Mouse (Mus musculus) CH12.LX (cell line): ENCODE results near the gene Slc2a4. TPM values are rescaled to one million over a fixed set of nuclear protein-coding genes. Genes with fewer than 3 reads are reported as not detected.

Source experiments
- DNase-seq: peaks from one replicate; pipeline ENCODE4 v3.0.0-alpha.2; 2013; ENCODE audit errors: extremely low read depth
- H3K27ac ChIP-seq: 2 replicates; pipeline ENCODE4 v1.5.1; 2012; ENCODE audit warnings: low read depth, mild to moderate bottlenecking, control low read depth, moderate library complexity; ENCODE audit not compliant: insufficient read depth
- H3K27me3 ChIP-seq: replicated peaks from 2 replicates; pipeline ENCODE3; 2012; ENCODE audit warnings: inconsistent platforms
- H3K36me3 ChIP-seq, 2 experiments: replicated peaks in 1 of 2; 2 replicates each; pipeline versions ENCODE3 to v1.6.1; 2012; ENCODE audit warnings: inconsistent platforms in 1 of 2, low read length in 1 of 2, mild to moderate bottlenecking in 1 of 2, mixed read lengths in 1 of 2, moderate library complexity in 1 of 2; ENCODE audit not compliant: control insufficient read depth in 1 of 2, insufficient read depth in 1 of 2
- H3K4me1 ChIP-seq, 2 experiments: 2 replicates each; pipeline ENCODE4 v1.6.1; 2012; ENCODE audit warnings: inconsistent platforms in 1 of 2, moderate library complexity in 1 of 2; ENCODE audit not compliant: insufficient read depth in 2 of 2, control insufficient read depth in 1 of 2
- H3K4me2 ChIP-seq: 2 replicates; pipeline ENCODE4 v1.6.1; 2012; ENCODE audit warnings: low read depth, mild to moderate bottlenecking, control low read depth; ENCODE audit not compliant: poor library complexity, insufficient read depth, severe bottlenecking
- H3K4me3 ChIP-seq, 3 experiments: fragments of 150-350 bp in 1 of 3; sonication (generic) in 1 of 3; replicated peaks in 1 of 3; 2 replicates each; pipeline versions ENCODE3 to v1.5.1; 2011 to 2012; ENCODE audit warnings: low read depth in 2 of 3, low read length in 2 of 3, mild to moderate bottlenecking in 2 of 3, moderate library complexity in 2 of 3, control low read depth in 1 of 3, improper control_type of control experiment in 1 of 3, inconsistent platforms in 1 of 3, mixed read lengths in 1 of 3; ENCODE audit not compliant: poor library complexity in 1 of 3
- H3K79me2 ChIP-seq: replicated peaks from 2 replicates; pipeline ENCODE4 v1.6.1; 2012; ENCODE audit warnings: mild to moderate bottlenecking, moderate library complexity; ENCODE audit not compliant: control insufficient read depth, poor library complexity, insufficient read depth, severe bottlenecking; ENCODE audit errors: extremely low read depth
- H3K9ac ChIP-seq: 2 replicates; pipeline ENCODE4 v1.6.1; 2012; ENCODE audit warnings: low read depth, mild to moderate bottlenecking, control low read depth, moderate library complexity; ENCODE audit not compliant: insufficient read depth
- H3K9me3 ChIP-seq: replicated peaks from 2 replicates; pipeline ENCODE3; 2012; ENCODE audit warnings: low read length, inconsistent platforms, mixed read lengths
- BHLHE40 ChIP-seq: IDR thresholded peaks from 2 replicates; pipeline ENCODE4 v1.6.1; 2011; ENCODE audit warnings: mild to moderate bottlenecking, low read depth, low read length, improper control_type of control experiment
- CHD1 ChIP-seq: IDR thresholded peaks from 2 replicates; pipeline ENCODE4 v1.6.1; 2012; ENCODE audit warnings: low read depth, low read length, improper control_type of control experiment, inconsistent platforms
- CHD2 ChIP-seq: IDR thresholded peaks from 2 replicates; pipeline ENCODE4 v1.6.1; 2011; ENCODE audit warnings: low read length, improper control_type of control experiment
- ELF1 ChIP-seq: IDR thresholded peaks from 2 replicates; pipeline ENCODE4 v1.6.1; 2014; ENCODE audit warnings: low read depth, mild to moderate bottlenecking, inconsistent platforms, low read length, improper control_type of control experiment
- EP300 ChIP-seq: IDR thresholded peaks from 2 replicates; pipeline ENCODE4 v1.6.1; 2011; ENCODE audit warnings: low read length, improper control_type of control experiment
- GABPA ChIP-seq: IDR thresholded peaks from 2 replicates; pipeline ENCODE4 v1.6.1; 2012; ENCODE audit warnings: low read depth, low read length, improper control_type of control experiment, inconsistent platforms; ENCODE audit not compliant: insufficient replicate concordance
- IRF4 ChIP-seq: IDR thresholded peaks from 2 replicates; pipeline ENCODE4 v1.6.1; 2014; ENCODE audit warnings: low read depth, mild to moderate bottlenecking, inconsistent platforms, low read length, improper control_type of control experiment
- JUN ChIP-seq: IDR thresholded peaks from 2 replicates; pipeline ENCODE4 v1.6.1; 2011; ENCODE audit warnings: low read depth, mild to moderate bottlenecking, low read length, improper control_type of control experiment, moderate library complexity; ENCODE audit not compliant: insufficient read depth
- JUND ChIP-seq: conservative IDR thresholded peaks from 2 replicates; pipeline ENCODE4 v1.6.1; 2011; ENCODE audit warnings: low read depth, low read length, improper control_type of control experiment
- MAFK ChIP-seq: IDR thresholded peaks from 2 replicates; pipeline ENCODE4 v1.6.1; 2011; ENCODE audit warnings: low read length, improper control_type of control experiment; ENCODE audit not compliant: insufficient replicate concordance
- MAX ChIP-seq: IDR thresholded peaks from 2 replicates; pipeline ENCODE4 v1.6.1; 2011; ENCODE audit warnings: low read length, improper control_type of control experiment
- MAZ ChIP-seq: IDR thresholded peaks from 2 replicates; pipeline ENCODE4 v1.6.1; 2012; ENCODE audit warnings: low read depth, mild to moderate bottlenecking, inconsistent platforms, low read length, improper control_type of control experiment, moderate library complexity
- MEF2A ChIP-seq: IDR thresholded peaks from 2 replicates; pipeline ENCODE4 v1.6.1; 2014; ENCODE audit warnings: low read depth, mild to moderate bottlenecking, inconsistent platforms, low read length, improper control_type of control experiment, borderline replicate concordance
- MYC ChIP-seq: IDR thresholded peaks from 2 replicates; pipeline ENCODE4 v1.6.1; 2011; ENCODE audit warnings: low read depth, mild to moderate bottlenecking, improper control_type of control experiment, low read length
- NELFE ChIP-seq: IDR thresholded peaks from 2 replicates; pipeline ENCODE4 v1.6.1; 2011; ENCODE audit warnings: low read depth, low read length, improper control_type of control experiment
- NRF1 ChIP-seq: IDR thresholded peaks from 2 replicates; pipeline ENCODE4 v1.6.1; 2014; ENCODE audit warnings: low read depth, mild to moderate bottlenecking, inconsistent platforms, low read length, improper control_type of control experiment, moderate library complexity
- PAX5 ChIP-seq: IDR thresholded peaks from 2 replicates; pipeline ENCODE4 v1.6.1; 2012; ENCODE audit warnings: low read length, inconsistent platforms, mixed read lengths
- POLR2A ChIP-seq: IDR thresholded peaks from 2 replicates; pipeline ENCODE4 v1.6.1; 2011; ENCODE audit warnings: low read depth, mild to moderate bottlenecking, improper control_type of control experiment, low read length
- RAD21 ChIP-seq: IDR thresholded peaks from 2 replicates; pipeline ENCODE4 v1.6.1; 2011; ENCODE audit warnings: low read depth, mild to moderate bottlenecking, low read length, improper control_type of control experiment, moderate library complexity
- RCOR1 ChIP-seq: conservative IDR thresholded peaks from 2 replicates; pipeline ENCODE4 v1.6.1; 2012; ENCODE audit warnings: low read depth, mild to moderate bottlenecking, inconsistent platforms, low read length, improper control_type of control experiment
- SMC3 ChIP-seq: IDR thresholded peaks from 2 replicates; pipeline ENCODE4 v1.6.1; 2011; ENCODE audit warnings: low read depth, low read length, improper control_type of control experiment
- TBP ChIP-seq: conservative IDR thresholded peaks from 2 replicates; pipeline ENCODE4 v1.6.1; 2011; ENCODE audit warnings: low read depth, low read length, improper control_type of control experiment
- TCF12 ChIP-seq: IDR thresholded peaks from 2 replicates; pipeline ENCODE4 v1.6.1; 2014; ENCODE audit warnings: low read depth, mild to moderate bottlenecking, inconsistent platforms, low read length, improper control_type of control experiment
- UBTF ChIP-seq: IDR thresholded peaks from 2 replicates; pipeline ENCODE4 v1.6.1; 2012; ENCODE audit warnings: low read depth, mild to moderate bottlenecking, inconsistent platforms, low read length, improper control_type of control experiment, moderate library complexity
- USF1 ChIP-seq: IDR thresholded peaks from 2 replicates; pipeline ENCODE4 v1.6.1; 2014; ENCODE audit warnings: low read depth, mild to moderate bottlenecking, inconsistent platforms, low read length, improper control_type of control experiment
- ZKSCAN1 ChIP-seq: IDR thresholded peaks from 2 replicates; pipeline ENCODE4 v1.6.1; 2012; ENCODE audit warnings: low read depth, inconsistent platforms, low read length, improper control_type of control experiment, borderline replicate concordance
- ZNF384 ChIP-seq: IDR thresholded peaks from 2 replicates; pipeline ENCODE4 v1.6.1; 2012; ENCODE audit warnings: low read depth, low read length, improper control_type of control experiment, inconsistent platforms
- dilution Hi-C: fragments of 300-500 bp; cut with MboI; formaldehyde crosslinking; loops from 2 replicates; pipeline ENCODE4 v1.14.3; 2020; ENCODE audit warnings: low sequenced_read_pairs; ENCODE audit not compliant: extremely low pct_unique_long_range_greater_than_20kb, extremely low pct_ligation_motif_present
- in situ Hi-C: fragments of 300-500 bp; cut with MboI; formaldehyde crosslinking; loops from 3 replicates; pipeline ENCODE4 v1.14.3; 2019; ENCODE audit warnings: low sequenced_read_pairs, low pct_ligation_motif_present, low pct_unique_long_range_greater_than_20kb, mixed read lengths
- polyA plus RNA-seq: library from polyadenylated mRNA; unstranded; fragments of >175 nt; gene quantifications from 2 replicates; pipeline ENCODE4 v1.2.1, GENCODE M21; 2012; ENCODE audit warnings: low read depth; ENCODE audit not compliant: insufficient read length
- total RNA-seq, 2 experiments: library from RNA; depleted of rRNA; stranded (reverse); fragments of 300-350 nt in 1 of 2; fragments of >200 nt in 1 of 2; gene quantifications; 2 replicates each; pipeline ENCODE4 v1.2.3; 2012 to 2014

Gene Slc2a4
- total and polyA plus RNA-seq, 3 experiments = 2.3 to 3.8 (median 2.6) TPM

GRCm38 (mm10) chr11:69929712-69930111 lies 18.3 kb downstream of the Slc2a4 start:
- no peak for DNase-seq
- no peak overlapping the region for H3K27ac ChIP-seq
- no peaks in the 10 kb centered on the region for H3K9me3 ChIP-seq
- dilution Hi-C loops = no loop called here
- in situ Hi-C loops = no loop called here
- peaks cover 6 to 38% of the 10 kb centered on the region in 2 experiments; a peak in 3 of 4 replicates for H3K4me1 ChIP-seq
- H3K79me2 ChIP-seq = no peaks in the 10 kb centered on the region
- no peak overlapping the region for H3K9ac ChIP-seq
- no peak overlapping the region for H3K4me3 ChIP-seq
- no peaks in the 10 kb centered on the region for H3K36me3 ChIP-seq
- peak; percentile 42; the same call in 1 of the 2 replicates for TF ChIP-seq BHLHE40
- TF ChIP-seq NRF1 = 0 out of 2 replicates have a peak, but pooled peaks have one; percentile 9
- peak; percentile 71 for TF ChIP-seq ZNF384
- no peak for TF ChIP-seq RAD21
- TF ChIP-seq UBTF = no peak
- TF ChIP-seq TCF12 = no peak
- no peak for TF ChIP-seq CHD1
- no peak for TF ChIP-seq NELFE
- TF ChIP-seq MAZ = no peak
- no peak for TF ChIP-seq MYC
- no peak for TF ChIP-seq PAX5
- TF ChIP-seq IRF4 = no peak
- TF ChIP-seq USF1 = no peak
- TF ChIP-seq POLR2A = no peak
- no peak for TF ChIP-seq SMC3
- no peak for TF ChIP-seq ELF1
- no peak for TF ChIP-seq MEF2A
- no peak; the same call in 1 of the 2 replicates for TF ChIP-seq MAX
- no peak for TF ChIP-seq RCOR1
- no peak for TF ChIP-seq JUND
- TF ChIP-seq CHD2 = no peak
- TF ChIP-seq MAFK = no peak
- no peak for TF ChIP-seq JUN
- TF ChIP-seq ZKSCAN1 = no peak
- TF ChIP-seq TBP = no peak
- no peak for TF ChIP-seq GABPA
- peak; percentile 24; the same call in 1 of the 2 replicates for TF ChIP-seq EP300
- TF ChIP-seq, all 38 proteins: peak for 4
- H3K27me3 ChIP-seq = peaks cover 5% of the 10 kb centered on the region
- no peak overlapping the region for H3K4me2 ChIP-seq
